Mouse (Mus musculus) adrenal gland, adult 8-10 months (tissue): Measurements from ENCODE around the gene Itga9. TPM values are rescaled to one million over a fixed set of nuclear protein-coding genes. Genes with fewer than 3 reads are reported as not detected.

Experiments used
- total RNA-seq, 4 experiments: library from RNA; stranded (reverse); gene quantifications; 2 replicates each; pipeline ENCODE4 v1.2.4; 2022

Itga9 gene
- total RNA-seq, 4 experiments from 2014 or later, result 64.9 to 75.4 (median 67.8) TPM

Other genes with a start within 250 kb of the Itga9 start
- gene Eomes, start 128.5 kb upstream of the Itga9 start, total RNA-seq, result under 1 TPM; 0.11 to 0.49 (median 0.43) TPM
- gene Golga4, start 100.4 kb upstream of the Itga9 start, total RNA-seq, result 100 to 1,000 TPM; 129 to 187 (median 147) TPM